Mouse (Mus musculus) CH12.LX (cell line): Measurements from ENCODE around the gene Dync2h1. TPM values are rescaled to one million over a fixed set of nuclear protein-coding genes. Genes with fewer than 3 reads are reported as not detected.

Experiments
- DNase-seq: peaks from one replicate; pipeline ENCODE4 v3.0.0-alpha.2; 2013; ENCODE audit errors: extremely low read depth
- H3K27ac ChIP-seq: 2 replicates; pipeline ENCODE4 v1.5.1; 2012; ENCODE audit warnings: low read depth, mild to moderate bottlenecking, control low read depth, moderate library complexity; ENCODE audit not compliant: insufficient read depth
- H3K27me3 ChIP-seq: replicated peaks from 2 replicates; pipeline ENCODE3; 2012; ENCODE audit warnings: inconsistent platforms
- H3K36me3 ChIP-seq, 2 experiments: replicated peaks in 1 of 2; 2 replicates each; pipeline versions ENCODE3 to v1.6.1; 2012; ENCODE audit warnings: inconsistent platforms in 1 of 2, low read length in 1 of 2, mild to moderate bottlenecking in 1 of 2, mixed read lengths in 1 of 2, moderate library complexity in 1 of 2; ENCODE audit not compliant: control insufficient read depth in 1 of 2, insufficient read depth in 1 of 2
- H3K4me1 ChIP-seq, 2 experiments: 2 replicates each; pipeline ENCODE4 v1.6.1; 2012; ENCODE audit warnings: inconsistent platforms in 1 of 2, moderate library complexity in 1 of 2; ENCODE audit not compliant: insufficient read depth in 2 of 2, control insufficient read depth in 1 of 2
- H3K4me2 ChIP-seq: 2 replicates; pipeline ENCODE4 v1.6.1; 2012; ENCODE audit warnings: low read depth, mild to moderate bottlenecking, control low read depth; ENCODE audit not compliant: poor library complexity, insufficient read depth, severe bottlenecking
- H3K4me3 ChIP-seq, 3 experiments: fragments of 150-350 bp in 1 of 3; sonication (generic) in 1 of 3; replicated peaks in 1 of 3; 2 replicates each; pipeline versions ENCODE3 to v1.5.1; 2011 to 2012; ENCODE audit warnings: low read depth in 2 of 3, low read length in 2 of 3, mild to moderate bottlenecking in 2 of 3, moderate library complexity in 2 of 3, control low read depth in 1 of 3, improper control_type of control experiment in 1 of 3, inconsistent platforms in 1 of 3, mixed read lengths in 1 of 3; ENCODE audit not compliant: poor library complexity in 1 of 3
- H3K79me2 ChIP-seq: replicated peaks from 2 replicates; pipeline ENCODE4 v1.6.1; 2012; ENCODE audit warnings: mild to moderate bottlenecking, moderate library complexity; ENCODE audit not compliant: control insufficient read depth, poor library complexity, insufficient read depth, severe bottlenecking; ENCODE audit errors: extremely low read depth
- H3K9ac ChIP-seq: 2 replicates; pipeline ENCODE4 v1.6.1; 2012; ENCODE audit warnings: low read depth, mild to moderate bottlenecking, control low read depth, moderate library complexity; ENCODE audit not compliant: insufficient read depth
- H3K9me3 ChIP-seq: replicated peaks from 2 replicates; pipeline ENCODE3; 2012; ENCODE audit warnings: low read length, inconsistent platforms, mixed read lengths
- CHD1 ChIP-seq: IDR thresholded peaks from 2 replicates; pipeline ENCODE4 v1.6.1; 2012; ENCODE audit warnings: low read depth, low read length, improper control_type of control experiment, inconsistent platforms
- CTCF ChIP-seq, 2 experiments: IDR thresholded peaks in 1 of 2; conservative IDR thresholded peaks in 1 of 2; 2 replicates each; pipeline ENCODE4 v1.5.1; 2011 to 2012; ENCODE audit warnings: low read depth in 2 of 2, low read length in 2 of 2, improper control_type of control experiment in 1 of 2, inconsistent platforms in 1 of 2, mild to moderate bottlenecking in 1 of 2, moderate library complexity in 1 of 2
- ELF1 ChIP-seq: IDR thresholded peaks from 2 replicates; pipeline ENCODE4 v1.6.1; 2014; ENCODE audit warnings: low read depth, mild to moderate bottlenecking, inconsistent platforms, low read length, improper control_type of control experiment
- GABPA ChIP-seq: IDR thresholded peaks from 2 replicates; pipeline ENCODE4 v1.6.1; 2012; ENCODE audit warnings: low read depth, low read length, improper control_type of control experiment, inconsistent platforms; ENCODE audit not compliant: insufficient replicate concordance
- HCFC1 ChIP-seq: IDR thresholded peaks from 2 replicates; pipeline ENCODE4 v1.6.1; 2012; ENCODE audit warnings: low read depth, mild to moderate bottlenecking, inconsistent platforms, low read length, improper control_type of control experiment
- IRF4 ChIP-seq: IDR thresholded peaks from 2 replicates; pipeline ENCODE4 v1.6.1; 2014; ENCODE audit warnings: low read depth, mild to moderate bottlenecking, inconsistent platforms, low read length, improper control_type of control experiment
- KAT2A ChIP-seq: IDR thresholded peaks from 2 replicates; pipeline ENCODE4 v1.6.1; 2012; ENCODE audit warnings: low read length, improper control_type of control experiment, inconsistent platforms; ENCODE audit not compliant: insufficient replicate concordance
- MAZ ChIP-seq: IDR thresholded peaks from 2 replicates; pipeline ENCODE4 v1.6.1; 2012; ENCODE audit warnings: low read depth, mild to moderate bottlenecking, inconsistent platforms, low read length, improper control_type of control experiment, moderate library complexity
- MXI1 ChIP-seq: IDR thresholded peaks from 2 replicates; pipeline ENCODE4 v1.6.1; 2011; ENCODE audit warnings: mild to moderate bottlenecking, low read depth, low read length, improper control_type of control experiment
- NRF1 ChIP-seq: IDR thresholded peaks from 2 replicates; pipeline ENCODE4 v1.6.1; 2014; ENCODE audit warnings: low read depth, mild to moderate bottlenecking, inconsistent platforms, low read length, improper control_type of control experiment, moderate library complexity
- RAD21 ChIP-seq: IDR thresholded peaks from 2 replicates; pipeline ENCODE4 v1.6.1; 2011; ENCODE audit warnings: low read depth, mild to moderate bottlenecking, low read length, improper control_type of control experiment, moderate library complexity
- RCOR1 ChIP-seq: conservative IDR thresholded peaks from 2 replicates; pipeline ENCODE4 v1.6.1; 2012; ENCODE audit warnings: low read depth, mild to moderate bottlenecking, inconsistent platforms, low read length, improper control_type of control experiment
- SMC3 ChIP-seq: IDR thresholded peaks from 2 replicates; pipeline ENCODE4 v1.6.1; 2011; ENCODE audit warnings: low read depth, low read length, improper control_type of control experiment
- ZKSCAN1 ChIP-seq: IDR thresholded peaks from 2 replicates; pipeline ENCODE4 v1.6.1; 2012; ENCODE audit warnings: low read depth, inconsistent platforms, low read length, improper control_type of control experiment, borderline replicate concordance
- dilution Hi-C: fragments of 300-500 bp; cut with MboI; formaldehyde crosslinking; loops from 2 replicates; pipeline ENCODE4 v1.14.3; 2020; ENCODE audit warnings: low sequenced_read_pairs; ENCODE audit not compliant: extremely low pct_unique_long_range_greater_than_20kb, extremely low pct_ligation_motif_present
- in situ Hi-C: fragments of 300-500 bp; cut with MboI; formaldehyde crosslinking; loops from 3 replicates; pipeline ENCODE4 v1.14.3; 2019; ENCODE audit warnings: low sequenced_read_pairs, low pct_ligation_motif_present, low pct_unique_long_range_greater_than_20kb, mixed read lengths
- polyA plus RNA-seq: library from polyadenylated mRNA; unstranded; fragments of >175 nt; gene quantifications from 2 replicates; pipeline ENCODE4 v1.2.1, GENCODE M21; 2012; ENCODE audit warnings: low read depth; ENCODE audit not compliant: insufficient read length
- total RNA-seq, 2 experiments: library from RNA; depleted of rRNA; stranded (reverse); fragments of 300-350 nt in 1 of 2; fragments of >200 nt in 1 of 2; gene quantifications; 2 replicates each; pipeline ENCODE4 v1.2.3; 2012 to 2014

The Dync2h1 gene
- total and polyA plus RNA-seq, 3 experiments: 2.9 to 4.9 (median 4.0) TPM

GRCm38 (mm10) chr9:7074625-7075024 lies 109.6 kb downstream of the Dync2h1 start:
- Histone ChIP-seq H3K4me1 (no peaks in the 10 kb centered on the region), H3K4me3 (no peak overlapping the region), H3K79me2 (no peaks in the 10 kb centered on the region), H3K27ac (no peak overlapping the region), H3K9me3 (no peaks in the 10 kb centered on the region), H3K4me2 (no peak overlapping the region), H3K27me3 (no peaks in the 10 kb centered on the region), H3K36me3 (peaks cover 11 to 29% of the 10 kb centered on the region in 2 experiments), H3K9ac (no peak overlapping the region)
- TF ChIP-seq RCOR1 (no peak), HCFC1 (no peak), NRF1 (no peak), ELF1 (no peak)
- in situ Hi-C loops (no loop called here), dilution Hi-C loops (no loop called here)
- DNase-seq: no peak

GRCm38 (mm10) chr9:7070846-7071245 lies 113.4 kb downstream of the Dync2h1 start:
- no peak for DNase-seq
- H3K79me2 ChIP-seq: no peaks in the 10 kb centered on the region
- no peaks in the 10 kb centered on the region for H3K27me3 ChIP-seq
- H3K4me3 ChIP-seq: no peak overlapping the region
- H3K9me3 ChIP-seq: no peaks in the 10 kb centered on the region
- no peak overlapping the region for H3K27ac ChIP-seq
- TF ChIP-seq MXI1 (no peak), RAD21 (no peak)
- TF ChIP-seq, all 38 proteins: peak for 0
- Histone ChIP-seq H3K4me1 (no peaks in the 10 kb centered on the region), H3K4me2 (no peak overlapping the region), H3K36me3 (peaks cover 2 to 18% of the 10 kb centered on the region in 2 experiments), H3K9ac (no peak overlapping the region)
- in situ Hi-C loops (no loop called here), dilution Hi-C loops (no loop called here)

- Histone ChIP-seq H3K9me3 (no peaks in the 10 kb centered on the region), H3K27ac (no peak overlapping the region), H3K36me3 (peaks cover 4 to 14% of the 10 kb centered on the region in 2 experiments), H3K27me3 (no peaks in the 10 kb centered on the region), H3K9ac (no peak overlapping the region), H3K4me3 (no peak overlapping the region), H3K79me2 (no peaks in the 10 kb centered on the region), H3K4me2 (no peak overlapping the region), H3K4me1 (no peaks in the 10 kb centered on the region)
- in situ Hi-C loops (no loop called here), dilution Hi-C loops (no loop called here)
- no peak for TF ChIP-seq KAT2A
- TF ChIP-seq RAD21: peak; percentile 59
- no peak for TF ChIP-seq CHD1
- peak in 1 of 2 experiments; percentile 48; a peak in 2 of 4 replicates for TF ChIP-seq CTCF (conservative IDR thresholded peaks at IDR 0.05 in 1 of 2, IDR thresholded peaks at IDR 0.05 in 1 of 2; ENCODE audit: low read depth in 2 of 2, low read length in 2 of 2)
- TF ChIP-seq NRF1: no peak
- TF ChIP-seq ZKSCAN1: peak; percentile 23; the same call in 1 of the 2 replicates
- TF ChIP-seq SMC3: peak; percentile 22; the same call in 1 of the 2 replicates
- TF ChIP-seq GABPA: no peak
- no peak for TF ChIP-seq IRF4
- no peak for TF ChIP-seq MAZ
- peak; percentile 57 for DNase-seq
Observed at GRCm38 (mm10) chr9:7050588-7050987, 133.7 kb downstream of the Dync2h1 start.
